Mouse (Mus musculus): Measurements from ENCODE around the gene Xkr8.

DNA sequence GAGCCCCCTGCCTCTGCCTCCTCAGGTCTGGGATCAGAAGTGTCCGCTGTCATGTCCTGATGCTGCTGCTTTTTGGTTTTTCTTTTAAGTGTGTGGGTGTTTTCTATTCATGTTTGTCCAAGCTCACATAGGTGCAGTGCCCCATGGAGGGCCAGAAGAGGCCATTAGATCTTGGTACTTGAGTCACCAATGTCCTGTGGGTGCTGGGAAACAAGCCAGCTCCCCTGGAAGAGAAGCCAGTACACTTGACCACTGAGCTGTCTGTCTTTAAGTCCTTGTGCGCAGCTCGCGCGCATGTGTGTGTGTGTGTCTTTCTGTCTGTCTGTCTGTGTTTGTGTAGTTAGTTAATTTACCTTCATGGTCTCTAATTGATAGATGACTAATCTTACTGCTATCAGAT lies 30.3 kb downstream of the Xkr8 start:
- no peak for TF ChIP-seq EP300 (IDR thresholded peaks at IDR 0.05; ENCODE audit: insufficient read depth, low read depth, low read length)
- TF ChIP-seq CTCF (IDR thresholded peaks at IDR 0.05; ENCODE audit: low read depth, low read length), result no peak

All from ES-Bruce4 (cell line).